Mouse (Mus musculus) neural tube, embryonic 12.5 days (tissue): ENCODE measurements at regions not wholly inside any gene's neighbourhood (a gene's known extent, or its start where the extent isn't known, plus 50 kb on each side); places are given as distances from the start of the nearest gene placed in this dataset.

Source experiments
- ATAC-seq: fragments of 200-750 bp; cut with Nextera tagmentation; 2 replicates; pipeline ENCODE4 v1.8.0; 2017; ENCODE audit warnings: low read depth, mild to moderate bottlenecking, moderate TSS enrichment, moderate library complexity; ENCODE audit not compliant: low FRiP score
- H3K27ac ChIP-seq: fragments of 300-500 bp; sonication (generic); 2 replicates; pipeline ENCODE4 v1.5.1; 2016
- H3K27me3 ChIP-seq: fragments of 300-500 bp; sonication (generic); replicated peaks from 2 replicates; pipeline ENCODE4 v1.6.1; 2016; ENCODE audit warnings: mild to moderate bottlenecking
- H3K36me3 ChIP-seq: fragments of 300-500 bp; sonication (generic); 2 replicates; pipeline ENCODE4 v1.6.1; 2016; ENCODE audit warnings: mild to moderate bottlenecking
- H3K4me1 ChIP-seq: fragments of 300-500 bp; sonication (generic); 2 replicates; pipeline ENCODE4 v1.6.1; 2016
- H3K4me2 ChIP-seq: fragments of 300-500 bp; sonication (generic); replicated peaks from 2 replicates; pipeline ENCODE4 v1.6.1; 2016; ENCODE audit warnings: mild to moderate bottlenecking
- H3K4me3 ChIP-seq: fragments of 300-500 bp; sonication (generic); 2 replicates; pipeline ENCODE4 v1.5.1; 2016
- H3K9ac ChIP-seq: fragments of 300-500 bp; sonication (generic); 2 replicates; pipeline ENCODE4 v1.6.1; 2016; ENCODE audit warnings: mild to moderate bottlenecking
- H3K9me3 ChIP-seq: fragments of 300-500 bp; sonication (generic); 2 replicates; pipeline ENCODE4 v1.6.1; 2016; ENCODE audit warnings: mild to moderate bottlenecking
- WGBS: fragments of 180-500 bp; shearing (Covaris S2); methylation state at CpG from one replicate; pipeline ENCODE4 v1.1.7; 2016; 5-methylcytosine and 5-hydroxymethylcytosine counted together

DNA sequence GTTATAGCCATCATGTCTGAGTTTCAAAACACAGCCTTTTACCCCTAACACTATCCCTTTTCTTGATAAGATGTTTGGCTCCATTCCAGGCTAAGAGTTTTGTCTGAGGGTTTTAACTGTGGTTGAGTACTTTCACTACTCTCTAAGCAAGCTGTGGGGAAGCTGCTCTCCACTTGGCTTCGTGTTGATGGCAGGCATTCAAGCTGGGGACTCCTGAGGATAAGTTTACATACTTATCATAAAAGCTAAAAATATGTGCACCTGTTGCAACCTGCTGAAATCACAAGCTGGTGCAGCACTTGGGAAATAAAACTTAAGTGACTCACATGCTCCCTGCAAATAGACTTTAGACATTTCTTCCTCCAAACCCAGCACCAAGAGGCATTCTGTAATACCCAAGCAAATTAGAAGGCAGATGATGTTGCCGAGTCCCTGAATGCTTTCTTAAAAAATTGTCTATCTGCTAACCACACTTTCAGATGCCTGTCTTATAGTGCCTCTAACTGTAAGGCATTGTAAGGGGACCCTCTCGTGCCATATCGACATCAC lies 169.3 kb downstream of the Lnpk start:
- no peak for ATAC-seq
- Histone ChIP-seq H3K9me3 (no peaks in the 10 kb centered on the region), H3K4me1 (peaks cover 1% of the 10 kb centered on the region), H3K36me3 (no peaks in the 10 kb centered on the region), H3K9ac (no peak overlapping the region), H3K4me2 (no peak overlapping the region), H3K4me3 (no peak overlapping the region), H3K27me3 (no peaks in the 10 kb centered on the region), H3K27ac (no peak overlapping the region)
- WGBS: 78% methylated on average over 4 of the region's 4 CpGs

DNA sequence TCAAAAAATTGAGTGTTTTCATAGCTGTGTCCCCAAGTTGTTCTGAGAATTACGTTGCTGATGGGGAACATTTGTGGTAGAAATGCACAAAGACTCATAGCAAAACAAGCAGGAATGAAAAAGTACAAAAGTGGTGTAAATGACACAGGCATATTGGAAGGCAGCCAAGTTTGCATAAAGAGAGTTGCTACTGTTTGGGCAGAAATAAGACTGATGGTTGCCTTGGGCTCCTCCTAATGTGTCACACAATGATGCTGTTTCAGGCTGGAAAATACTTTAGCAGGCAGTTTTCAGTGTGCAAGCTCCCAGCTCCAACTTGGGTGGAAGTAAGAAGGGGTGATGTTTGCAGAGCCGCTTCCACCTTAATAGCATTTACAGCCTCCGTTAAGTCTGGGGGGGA lies 174.7 kb downstream of the Lnpk start:
- WGBS: 51% methylated on average over 3 of the region's 3 CpGs
- Histone ChIP-seq H3K27ac (no peak overlapping the region), H3K36me3 (no peaks in the 10 kb centered on the region), H3K27me3 (no peaks in the 10 kb centered on the region), H3K9me3 (no peaks in the 10 kb centered on the region), H3K4me1 (peaks cover 5% of the 10 kb centered on the region), H3K9ac (no peak overlapping the region), H3K4me2 (no peak overlapping the region), H3K4me3 (no peak overlapping the region)
- no peak for ATAC-seq

DNA sequence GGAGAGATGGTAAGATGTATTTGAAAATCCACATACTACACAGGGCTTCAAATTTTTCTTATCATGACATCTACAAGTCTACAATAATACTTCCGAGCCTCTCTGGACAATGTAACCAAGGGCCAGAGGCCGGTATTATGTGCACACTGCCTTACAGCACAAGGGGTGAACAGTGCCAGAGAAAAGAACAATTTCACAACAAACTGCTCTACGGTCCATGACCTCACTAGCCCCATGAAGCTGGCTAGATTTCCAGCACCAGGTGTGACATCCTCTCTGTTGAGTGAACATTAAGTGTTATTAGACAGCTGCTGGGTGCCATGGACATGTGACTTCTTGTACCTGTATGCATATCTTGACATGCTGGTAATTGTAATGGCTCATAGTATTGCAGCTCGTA lies 188.2 kb downstream of the Lnpk start:
- Histone ChIP-seq H3K9ac (no peak overlapping the region), H3K4me2 (no peak overlapping the region), H3K27ac (no peak overlapping the region), H3K27me3 (no peaks in the 10 kb centered on the region), H3K4me1 (no peaks in the 10 kb centered on the region), H3K36me3 (no peaks in the 10 kb centered on the region), H3K9me3 (no peaks in the 10 kb centered on the region), H3K4me3 (no peak overlapping the region)
- ATAC-seq: no peak
- 94% methylated on average over 4 of the region's 4 CpGs for WGBS

DNA sequence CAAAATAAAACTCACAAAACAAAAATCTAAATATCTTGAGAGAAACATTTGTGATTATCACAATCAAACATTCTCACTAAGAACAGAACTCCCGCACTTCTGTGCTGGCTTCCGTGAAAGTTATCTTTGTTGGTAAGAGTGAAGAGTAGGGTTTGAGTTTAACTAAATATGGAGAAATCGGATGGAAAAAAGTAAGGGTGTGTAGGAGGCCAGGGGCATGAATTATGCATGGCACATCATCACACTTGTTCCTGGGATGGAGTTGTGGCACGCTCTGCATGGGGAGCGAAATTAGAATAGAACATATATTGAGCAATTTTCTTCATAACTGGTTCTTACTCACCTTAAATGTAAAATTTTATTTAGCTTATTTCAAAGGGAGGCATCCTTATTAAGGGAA lies 191.2 kb downstream of the Lnpk start:
- Histone ChIP-seq H3K36me3 (no peaks in the 10 kb centered on the region), H3K4me3 (no peak overlapping the region), H3K4me2 (no peak overlapping the region), H3K27ac (no peak overlapping the region), H3K27me3 (no peaks in the 10 kb centered on the region), H3K4me1 (no peaks in the 10 kb centered on the region), H3K9me3 (no peaks in the 10 kb centered on the region), H3K9ac (no peak overlapping the region)
- WGBS: 87% methylated on average over 5 of the region's 5 CpGs
- no peak for ATAC-seq

DNA sequence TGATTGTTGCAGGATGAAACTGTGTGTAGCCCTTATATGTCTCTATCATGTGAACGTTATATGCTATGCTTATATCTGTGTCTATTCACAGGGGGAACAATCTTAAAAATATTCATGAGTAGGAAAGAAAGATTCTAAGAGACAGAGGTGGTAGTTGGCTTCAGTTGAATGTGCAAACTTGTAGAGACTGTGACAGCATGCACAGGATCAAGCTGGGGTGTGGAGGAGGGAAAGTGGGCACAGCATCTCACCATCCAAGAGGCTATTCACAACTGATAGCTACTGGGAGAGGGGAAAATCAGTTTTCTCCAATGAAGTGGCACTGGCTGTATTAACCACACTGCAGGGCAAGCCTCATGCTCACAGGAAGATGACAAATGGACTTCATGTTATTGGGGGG lies 194.3 kb downstream of the Lnpk start:
- ATAC-seq: no peak
- Histone ChIP-seq H3K36me3 (no peaks in the 10 kb centered on the region), H3K4me3 (no peak overlapping the region), H3K27ac (no peak overlapping the region), H3K4me2 (no peak overlapping the region), H3K9me3 (no peaks in the 10 kb centered on the region), H3K27me3 (no peaks in the 10 kb centered on the region), H3K4me1 (no peaks in the 10 kb centered on the region), H3K9ac (no peak overlapping the region)
- WGBS: 92% methylated on average over 1 of the region's 1 CpGs

DNA sequence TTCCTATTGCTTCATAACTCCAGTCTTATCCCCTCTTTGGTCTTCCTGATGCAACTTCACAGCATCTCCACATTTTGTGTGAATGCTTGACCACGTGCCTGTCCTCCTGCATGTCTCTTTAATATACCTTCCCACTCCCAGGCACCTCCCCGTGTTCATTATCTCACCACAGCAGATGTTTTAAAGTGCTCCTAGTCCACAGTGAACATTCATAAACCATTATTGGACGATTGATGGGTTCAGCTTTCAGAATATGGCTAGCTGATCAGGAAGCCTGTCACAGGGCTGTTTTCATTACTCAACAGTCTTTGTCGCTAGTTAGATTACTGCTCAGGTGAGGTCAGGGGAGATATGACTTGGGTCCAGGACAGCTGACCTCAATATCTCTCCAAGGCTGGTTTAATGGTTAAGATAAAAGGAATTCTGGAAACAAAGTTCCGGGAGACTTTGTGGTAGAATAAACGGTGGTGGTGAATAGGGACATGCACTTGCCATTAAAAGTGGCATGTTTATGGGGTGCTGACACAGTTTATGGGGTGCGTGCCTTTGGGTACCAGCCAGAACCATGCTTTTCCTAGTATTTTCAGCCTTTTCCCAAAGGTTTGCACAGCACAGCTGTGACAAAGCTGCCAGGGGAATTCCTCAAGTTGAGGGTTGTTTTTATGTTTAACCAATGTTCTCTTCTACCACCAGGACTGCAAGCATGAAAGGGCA lies 198.5 kb downstream of the Lnpk start:
- WGBS: 73% methylated on average over 7 of the region's 7 CpGs
- Histone ChIP-seq H3K36me3 (no peaks in the 10 kb centered on the region), H3K27me3 (no peaks in the 10 kb centered on the region), H3K4me2 (no peak overlapping the region), H3K4me1 (no peaks in the 10 kb centered on the region), H3K9ac (no peak overlapping the region), H3K4me3 (no peak overlapping the region), H3K27ac (no peak overlapping the region), H3K9me3 (no peaks in the 10 kb centered on the region)
- ATAC-seq: no peak

DNA sequence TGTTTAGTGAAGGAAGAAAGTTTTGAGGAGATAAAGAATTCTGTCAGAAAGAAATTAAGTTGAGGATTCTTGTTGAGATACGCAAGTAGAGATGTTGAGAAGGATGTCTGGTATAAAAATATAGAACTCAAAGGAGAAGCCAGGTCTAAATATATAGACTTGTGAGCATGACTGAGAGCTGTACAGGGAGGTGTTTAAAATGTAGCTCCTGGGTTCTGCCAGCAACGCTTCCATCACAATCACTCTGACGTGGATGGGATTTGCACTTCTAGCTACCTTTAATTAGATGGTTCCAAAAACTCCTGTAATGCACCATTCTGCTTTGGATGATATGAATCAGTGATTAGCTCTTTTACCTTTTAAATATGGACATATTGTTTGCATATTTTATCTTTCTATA lies 200.5 kb downstream of the Lnpk start:
- Histone ChIP-seq H3K27me3 (no peaks in the 10 kb centered on the region), H3K9me3 (no peaks in the 10 kb centered on the region), H3K4me1 (no peaks in the 10 kb centered on the region), H3K4me2 (no peak overlapping the region), H3K9ac (no peak overlapping the region), H3K4me3 (no peak overlapping the region), H3K36me3 (no peaks in the 10 kb centered on the region), H3K27ac (no peak overlapping the region)
- ATAC-seq: no peak
- WGBS: 95% methylated on average over 3 of the region's 3 CpGs

DNA sequence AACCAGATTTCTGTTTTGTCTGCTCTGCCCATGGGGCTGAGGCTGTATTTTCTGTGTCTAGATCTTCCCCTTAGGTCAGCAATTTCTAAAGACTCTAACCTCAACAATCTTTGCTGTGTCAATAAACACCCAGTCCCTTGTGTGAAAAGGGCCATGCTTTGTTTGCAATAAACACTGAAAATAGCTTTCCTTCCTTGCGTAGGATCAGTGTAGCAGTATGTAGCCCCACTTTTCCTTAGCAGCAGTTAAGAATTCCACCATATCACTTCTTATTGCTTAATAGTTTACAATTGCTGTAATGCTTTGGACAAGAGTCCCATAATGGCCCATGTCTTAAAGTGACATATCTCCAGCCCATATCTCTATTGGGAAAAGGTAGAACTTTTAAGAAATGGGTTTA lies 205.3 kb downstream of the Lnpk start:
- ATAC-seq: no peak
- H3K27ac ChIP-seq: no peak overlapping the region
- WGBS: 80% methylated on average over 1 of the region's 1 CpGs
- no peak overlapping the region for H3K4me2 ChIP-seq
- H3K9me3 ChIP-seq: no peaks in the 10 kb centered on the region
- no peaks in the 10 kb centered on the region for H3K27me3 ChIP-seq
- H3K36me3 ChIP-seq: no peaks in the 10 kb centered on the region
- no peak overlapping the region for H3K9ac ChIP-seq
- no peaks in the 10 kb centered on the region for H3K4me1 ChIP-seq
- H3K4me3 ChIP-seq: no peak overlapping the region

DNA sequence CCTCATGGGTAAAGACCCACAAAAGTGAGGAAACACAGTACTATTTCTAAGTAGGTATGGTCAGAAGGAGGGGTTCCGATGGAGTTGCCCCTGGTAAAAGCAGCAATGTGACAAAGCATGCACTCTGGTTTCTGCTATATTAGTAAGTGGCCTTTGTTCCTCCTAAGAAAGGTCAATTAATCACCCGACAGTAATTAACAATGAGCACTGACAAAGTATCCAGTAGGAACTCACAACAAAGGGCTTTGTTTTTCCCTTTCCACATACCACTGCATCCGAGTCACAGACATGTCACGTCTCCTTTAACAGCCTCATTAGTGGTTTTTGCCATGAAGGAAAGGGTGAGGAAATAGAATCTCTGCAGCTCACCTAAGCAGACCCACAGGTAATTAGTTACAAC lies 206.2 kb downstream of the Lnpk start:
- no peaks in the 10 kb centered on the region for H3K27me3 ChIP-seq
- H3K4me1 ChIP-seq: no peaks in the 10 kb centered on the region
- WGBS: 50% methylated on average over 4 of the region's 4 CpGs
- no peak overlapping the region for H3K27ac ChIP-seq
- no peak for ATAC-seq
- no peak overlapping the region for H3K4me3 ChIP-seq
- no peaks in the 10 kb centered on the region for H3K36me3 ChIP-seq
- no peaks in the 10 kb centered on the region for H3K9me3 ChIP-seq
- H3K4me2 ChIP-seq: no peak overlapping the region
- H3K9ac ChIP-seq: no peak overlapping the region

DNA sequence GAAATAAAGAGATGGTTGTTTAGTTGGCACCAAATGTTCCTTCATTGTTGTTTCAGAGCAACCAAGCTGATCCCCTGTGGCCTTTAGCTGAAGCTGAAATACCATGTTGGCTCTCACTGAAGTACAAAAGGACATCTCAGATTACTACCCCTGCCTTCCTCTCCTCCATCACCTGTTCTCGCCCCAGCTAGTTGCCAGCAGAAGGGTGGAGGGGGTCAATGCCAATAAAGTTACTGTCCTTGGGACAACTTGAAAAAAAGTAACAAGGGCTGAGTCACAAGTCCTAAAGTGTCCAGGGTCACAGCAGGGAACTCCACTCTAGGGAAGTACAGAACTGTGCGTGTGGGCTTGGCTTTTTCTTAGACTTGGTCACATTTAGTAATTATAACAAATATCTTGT lies 216.0 kb downstream of the Lnpk start:
- ATAC-seq: no peak
- Histone ChIP-seq H3K4me1 (no peaks in the 10 kb centered on the region), H3K9ac (no peak overlapping the region), H3K4me3 (no peak overlapping the region), H3K36me3 (no peaks in the 10 kb centered on the region), H3K27me3 (no peaks in the 10 kb centered on the region), H3K27ac (no peak overlapping the region), H3K9me3 (peaks cover 4% of the 10 kb centered on the region; the same call in 1 of the 2 replicates), H3K4me2 (no peak overlapping the region)
- WGBS: 83% methylated on average over 2 of the region's 2 CpGs

DNA sequence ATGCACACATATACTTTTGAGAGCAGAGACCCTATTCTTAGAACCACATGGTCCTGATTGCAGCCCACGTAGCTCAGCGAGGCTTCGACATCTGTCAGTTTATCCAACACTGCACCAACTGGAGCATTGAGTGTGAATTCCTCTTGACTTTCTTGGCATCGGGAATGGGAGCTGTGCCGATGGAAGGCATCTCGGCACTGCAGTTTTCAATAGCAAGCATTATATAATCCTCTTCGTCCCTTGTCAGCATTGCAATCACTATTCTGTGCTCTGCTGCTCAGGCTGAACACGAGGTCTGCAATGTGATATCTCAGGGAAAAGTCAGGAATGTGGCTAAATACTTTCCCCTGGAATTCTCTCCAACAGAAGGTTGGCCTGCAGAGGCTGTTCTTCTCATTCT lies 224.6 kb downstream of the Lnpk start:
- no peaks in the 10 kb centered on the region for H3K36me3 ChIP-seq
- H3K27me3 ChIP-seq: no peaks in the 10 kb centered on the region
- H3K4me1 ChIP-seq: no peaks in the 10 kb centered on the region
- H3K27ac ChIP-seq: no peak overlapping the region
- no peaks in the 10 kb centered on the region for H3K9me3 ChIP-seq
- H3K4me3 ChIP-seq: no peak overlapping the region
- H3K4me2 ChIP-seq: no peak overlapping the region
- ATAC-seq: no peak
- no peak overlapping the region for H3K9ac ChIP-seq
- 83% methylated on average over 8 of the region's 8 CpGs for WGBS

DNA sequence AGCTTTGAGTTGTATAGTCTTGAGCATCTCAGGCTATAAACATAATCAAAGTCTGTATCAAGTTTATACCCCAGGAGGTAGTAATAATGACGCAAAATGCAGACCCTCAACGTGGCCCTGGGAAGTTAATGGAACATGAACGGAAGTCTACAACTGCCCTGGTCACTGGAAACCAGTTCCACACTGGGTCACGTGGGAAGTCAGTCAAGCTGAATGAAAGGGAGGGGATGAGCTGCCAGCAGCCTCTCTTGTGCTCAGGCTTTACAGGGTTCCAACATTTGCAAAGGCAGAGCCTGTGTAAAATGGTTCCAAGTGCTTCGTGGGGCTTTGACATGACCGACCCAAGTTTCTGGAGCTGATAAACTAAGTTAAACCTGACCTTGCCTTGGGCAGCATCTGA lies 229.4 kb downstream of the Lnpk start:
- no peak overlapping the region for H3K4me2 ChIP-seq
- ATAC-seq: no peak
- H3K27ac ChIP-seq: no peak overlapping the region
- H3K36me3 ChIP-seq: no peaks in the 10 kb centered on the region
- no peak overlapping the region for H3K4me3 ChIP-seq
- no peaks in the 10 kb centered on the region for H3K27me3 ChIP-seq
- no peaks in the 10 kb centered on the region for H3K4me1 ChIP-seq
- H3K9ac ChIP-seq: no peak overlapping the region
- 84% methylated on average over 6 of the region's 6 CpGs for WGBS
- no peaks in the 10 kb centered on the region for H3K9me3 ChIP-seq

DNA sequence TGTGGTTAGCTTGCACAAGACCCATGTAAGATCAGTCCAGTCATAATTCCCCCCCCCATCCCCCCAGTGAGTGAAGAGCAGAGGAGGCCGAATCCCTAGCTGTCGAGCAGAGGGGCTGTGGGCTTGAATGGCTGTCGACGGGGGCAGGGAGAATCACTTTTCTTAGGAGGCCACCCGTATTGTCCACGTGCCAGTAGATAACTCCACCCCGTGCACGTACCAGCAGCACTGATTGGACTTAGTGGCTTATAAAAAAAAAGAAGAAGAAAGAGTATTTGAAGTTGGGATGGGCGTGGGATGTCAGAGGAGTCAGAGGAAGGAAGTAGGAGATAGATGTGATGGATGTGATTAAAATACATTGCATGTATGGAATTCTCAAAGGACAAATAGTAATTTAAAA lies 272.9 kb downstream of the Lnpk start:
- H3K36me3 ChIP-seq: no peaks in the 10 kb centered on the region
- H3K27ac ChIP-seq: no peak overlapping the region
- ATAC-seq: no peak
- H3K9ac ChIP-seq: no peak overlapping the region
- no peaks in the 10 kb centered on the region for H3K27me3 ChIP-seq
- WGBS: 91% methylated on average over 9 of the region's 9 CpGs
- H3K4me1 ChIP-seq: no peaks in the 10 kb centered on the region
- H3K4me2 ChIP-seq: no peak overlapping the region
- H3K4me3 ChIP-seq: no peak overlapping the region
- no peaks in the 10 kb centered on the region for H3K9me3 ChIP-seq
